Mouse (Mus musculus) spleen, postnatal 4 days (tissue): Measurements from ENCODE around the gene 1110012L19Rik.
A peak's percentile ranks its signal among the peaks of the same experiment; 100 is the strongest.
"Not testable (repeated sequence)": the region's sequence is repeated elsewhere in the genome, so short reads cannot be mapped to it uniquely, and the experiment has no call there.

Source experiments
- DNase-seq, 2 experiments: peaks; one replicate each; pipeline ENCODE4 v3.0.0; 2022; ENCODE audit warnings: low spot score in 2 of 2

Gene 1110012L19Rik

GRCm38 (mm10) chrX:70385276-70385961 lies at the start of gene 1110012L19Rik:
Gene 1110012L19Rik, plus strand, starts transcription at chrX:70385877.
- DNase-seq: peak; percentile 46 to 66

GRCm38 (mm10) chrX:70362985-70363384 lies 22.7 kb upstream of the 1110012L19Rik start:
- DNase-seq: no peak

DNA sequence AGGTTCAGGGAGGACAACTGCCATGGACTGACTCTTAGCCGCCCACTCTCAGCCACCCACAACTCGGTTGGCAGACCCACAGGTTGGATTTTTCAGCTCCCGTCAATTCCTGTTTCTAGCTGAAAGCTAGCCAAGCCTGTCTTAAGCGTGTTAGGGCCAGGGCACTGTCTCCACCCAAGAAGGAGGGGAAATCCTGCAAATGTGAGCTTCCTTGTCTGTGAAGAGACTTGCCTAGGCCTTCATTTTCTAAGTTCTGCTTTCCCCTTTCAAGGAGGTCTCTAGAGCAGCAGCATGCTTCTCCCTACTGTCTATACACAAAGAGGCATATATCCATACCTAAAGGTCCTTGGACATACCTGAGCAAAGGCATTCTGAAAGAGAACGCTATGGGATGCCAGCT lies 22.2 kb upstream of the 1110012L19Rik start:
- no peak for DNase-seq

DNA sequence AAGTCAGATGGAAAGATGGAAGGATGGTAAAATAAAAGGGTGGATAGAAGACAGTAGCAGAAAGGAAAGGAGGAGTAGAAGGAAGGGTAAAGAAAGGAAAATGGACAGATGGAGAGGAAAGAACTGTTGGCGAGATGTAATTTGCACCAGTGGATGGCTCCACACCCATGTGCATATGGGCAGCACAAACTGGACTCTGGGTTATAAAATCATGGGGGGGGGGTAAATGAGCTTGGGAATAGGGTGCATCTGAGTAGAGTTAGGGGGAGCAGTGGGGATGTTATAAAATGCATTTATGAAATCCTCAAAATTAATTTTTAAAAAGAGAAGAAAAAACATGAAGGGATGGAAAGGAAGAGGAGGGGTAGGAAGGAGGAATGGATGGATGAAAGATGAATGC lies 21.5 kb upstream of the 1110012L19Rik start:
- no peak for DNase-seq

- DNase-seq: peak; percentile 80 to 84
Observed at GRCm38 (mm10) chrX:70364661-70365613, 20.7 kb upstream of the 1110012L19Rik start, which contains the start of gene Ids. Gene Ids, minus strand, starts transcription at chrX:70365084.

DNA sequence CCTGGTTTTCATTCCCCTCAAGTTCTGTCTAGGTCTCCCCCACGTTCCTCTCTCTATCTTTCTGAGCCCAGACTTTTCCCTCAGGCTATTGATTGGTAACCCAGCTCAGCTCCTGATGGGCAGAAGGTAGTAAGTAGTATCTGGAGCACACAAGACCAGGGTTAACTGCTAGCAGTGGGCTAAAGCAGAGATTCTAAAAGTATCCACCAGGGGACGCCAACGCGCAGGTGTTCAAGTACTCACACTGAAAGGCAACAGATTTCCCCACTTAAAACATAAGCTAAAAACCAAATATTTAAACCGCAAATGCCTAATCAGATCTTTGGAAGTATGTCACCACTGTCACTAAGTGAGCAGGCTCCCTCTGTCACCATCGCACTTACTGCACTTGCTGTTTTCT lies 15.9 kb upstream of the 1110012L19Rik start:
- not testable (repeated sequence) for DNase-seq

GRCm38 (mm10) chrX:70374469-70375110 lies 11.1 kb upstream of the 1110012L19Rik start:
- DNase-seq: not testable (repeated sequence)

DNA sequence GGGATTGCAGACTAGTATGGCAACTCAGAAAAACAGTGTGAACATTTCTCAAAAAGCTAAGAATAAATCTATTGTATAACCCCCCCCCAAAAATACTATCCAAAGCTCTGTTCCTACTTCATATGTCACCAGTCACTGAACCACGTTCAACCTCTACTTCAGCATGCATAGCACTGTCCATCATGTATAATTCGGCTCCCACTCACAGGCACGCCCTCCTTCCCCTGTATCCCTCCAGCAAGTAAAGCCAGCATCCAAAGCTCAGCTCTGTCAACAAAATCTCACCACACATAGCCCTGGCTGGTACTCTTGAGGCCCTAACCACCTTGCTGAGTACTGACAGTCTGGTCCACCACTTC lies 781 bp upstream of the 1110012L19Rik start:
- DNase-seq: no peak

DNA sequence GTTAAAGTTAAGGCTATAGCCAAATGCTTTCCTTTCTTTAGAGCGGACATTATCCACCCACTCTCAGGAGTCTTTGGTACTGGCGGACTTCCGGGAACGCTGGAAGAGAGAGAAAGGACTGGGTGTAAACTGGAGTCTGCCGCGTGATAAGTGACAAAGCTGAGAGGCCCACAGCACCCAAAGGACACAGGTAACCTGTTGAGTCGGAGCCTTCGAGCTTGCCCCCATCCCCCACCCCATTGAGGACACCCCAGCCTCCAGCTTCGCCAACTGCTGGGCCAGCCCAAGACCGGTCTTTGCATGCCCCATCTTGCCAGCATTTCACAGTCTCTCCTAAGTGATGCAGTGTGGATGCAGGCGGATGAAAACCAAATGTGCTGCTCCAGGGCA lies 280 bp downstream of the 1110012L19Rik start:
- peak in 1 of 2 experiments; percentile 13 for DNase-seq

DNA sequence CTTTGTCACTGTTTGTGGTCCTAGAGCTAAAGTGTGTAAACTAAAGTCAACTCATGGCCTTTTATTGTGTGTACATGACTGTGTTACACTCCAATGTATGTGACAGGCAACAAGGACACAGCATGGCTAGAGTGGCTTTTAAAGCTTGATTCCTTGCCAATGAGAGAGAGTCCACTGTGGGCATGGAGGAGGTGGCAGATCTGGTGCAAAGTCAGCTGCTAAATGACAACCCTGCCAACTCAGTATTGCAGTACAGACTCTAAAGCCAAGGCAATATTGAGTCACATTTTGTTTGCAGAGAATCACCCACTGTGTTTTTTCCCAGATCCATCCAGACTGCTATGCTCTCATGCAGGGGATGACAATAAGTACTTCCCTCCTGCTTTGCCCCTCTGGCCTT lies 7.0 kb downstream of the 1110012L19Rik start:
- not testable (repeated sequence) for DNase-seq

GRCm38 (mm10) chrX:70425473-70425872 lies 39.8 kb downstream of the 1110012L19Rik start:
- DNase-seq: peak in 1 of 2 experiments; percentile 28
